Mouse (Mus musculus): ENCODE results near the gene Gm14214.
A peak's percentile ranks its signal among the peaks of the same experiment; 100 is the strongest.

Gene Gm14214

DNA sequence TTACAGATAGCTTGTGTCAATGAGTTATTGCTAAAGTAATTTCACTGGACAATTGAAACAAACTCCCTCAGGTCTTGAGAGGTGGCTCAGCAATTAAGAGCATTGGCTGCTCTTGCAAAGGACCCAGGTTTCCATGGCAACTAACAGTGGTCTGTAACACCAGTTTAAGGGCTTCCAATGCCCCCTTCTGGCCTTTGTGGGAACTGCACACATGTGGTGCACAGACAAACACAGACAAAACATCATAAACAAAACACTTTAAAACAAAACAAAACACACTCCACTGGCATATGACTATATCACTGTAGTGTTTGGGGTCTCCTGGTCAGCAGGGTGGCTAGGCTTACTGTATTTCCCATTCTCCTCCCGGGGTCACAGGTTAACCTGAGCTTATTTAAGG lies 4.2 kb upstream of the Gm14214 start:
- peak; percentile 48 for DNase-seq

GRCm38 (mm10) chr2:154771604-154772003 lies 1.8 kb upstream of the Gm14214 start:
- DNase-seq = no peak

GRCm38 (mm10) chr2:154767051-154767450 lies 2.8 kb downstream of the Gm14214 start:
- DNase-seq = no peak

DNA sequence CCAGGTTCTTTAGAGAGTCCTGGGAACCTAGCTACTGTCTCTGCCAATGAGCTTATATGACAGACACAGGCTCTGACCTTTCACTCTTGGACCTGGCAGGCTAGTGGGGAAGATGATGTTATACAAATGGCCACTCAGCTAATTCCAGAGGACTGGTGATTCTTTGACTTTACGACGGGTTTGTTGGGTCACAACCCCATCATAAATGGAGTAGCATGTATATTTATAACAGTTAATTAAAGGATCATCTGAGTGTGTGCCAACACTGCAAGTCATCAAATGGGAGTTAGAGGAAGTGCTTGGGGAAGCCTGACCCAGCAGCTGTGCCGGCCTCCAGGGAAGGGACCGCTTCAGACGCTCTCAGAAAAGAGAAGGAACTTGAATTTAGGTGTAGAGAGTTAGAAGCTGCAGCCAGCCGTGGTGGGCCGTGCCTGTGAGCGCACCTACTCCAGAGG lies 4.2 kb downstream of the Gm14214 start:
- DNase-seq = no peak

GRCm38 (mm10) chr2:154764828-154765497 lies 4.9 kb downstream of the Gm14214 start:
- DNase-seq = no peak

DNA sequence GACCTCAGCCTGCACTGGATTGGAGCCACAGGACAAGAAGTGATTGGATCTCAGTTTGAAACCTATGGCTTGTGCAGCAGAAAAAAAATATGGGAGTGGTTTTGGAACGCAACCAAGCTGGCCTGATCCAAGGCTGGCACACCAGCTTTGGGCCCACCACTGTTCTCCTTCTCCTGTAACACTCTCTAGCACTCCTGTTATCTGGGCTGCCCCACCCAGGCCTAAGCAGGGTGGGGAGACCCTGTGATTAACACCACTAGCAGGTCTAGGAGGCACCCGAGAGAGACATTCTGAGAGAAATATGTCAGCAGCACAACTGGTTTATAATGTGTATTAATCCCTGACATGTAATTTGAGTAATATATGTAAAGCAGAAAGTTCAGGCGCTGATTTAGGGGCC lies 6.6 kb downstream of the Gm14214 start:
- DNase-seq = no peak

DNA sequence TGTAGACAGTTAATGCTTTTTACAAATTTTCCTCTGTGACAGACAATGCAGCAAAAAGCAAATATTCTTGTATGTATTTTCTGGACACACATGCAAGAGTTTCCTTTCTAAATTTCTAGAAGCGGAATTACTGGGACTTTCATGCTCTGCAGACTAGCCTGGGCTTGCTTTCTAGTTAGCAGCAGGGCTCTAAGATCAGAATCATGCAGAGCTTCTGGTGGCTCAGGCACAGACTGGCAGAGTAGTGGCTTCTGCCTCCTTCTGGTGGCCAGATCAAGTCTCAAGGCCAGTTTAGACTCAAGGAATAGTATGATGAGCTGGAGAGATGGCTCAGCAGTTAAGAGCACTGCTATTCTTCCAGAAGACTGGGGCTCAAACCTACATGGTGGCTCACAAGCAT lies 11.4 kb downstream of the Gm14214 start:
- DNase-seq = no peak

- no peak for DNase-seq
Measured at GRCm38 (mm10) chr2:154757691-154758090, 12.1 kb downstream of the Gm14214 start.

DNA sequence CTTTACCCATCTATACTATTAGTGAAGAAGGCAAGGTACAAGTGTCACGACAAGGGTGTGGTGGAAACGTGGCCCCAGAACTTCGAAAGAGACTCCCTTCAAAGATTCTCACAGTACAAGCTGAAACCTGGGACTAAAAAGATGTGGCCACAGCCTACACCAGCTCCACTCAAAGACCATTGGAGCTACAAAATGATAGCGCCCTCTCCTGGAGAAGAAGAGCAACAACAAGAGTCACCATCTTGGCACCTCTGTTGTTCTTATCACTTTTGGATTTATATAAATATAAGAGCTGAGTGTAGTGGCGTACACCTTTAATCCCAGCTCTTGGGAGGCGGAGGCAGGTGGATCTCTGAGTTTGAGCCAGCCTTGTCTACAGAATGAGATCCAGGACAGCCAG lies 14.0 kb downstream of the Gm14214 start:
- DNase-seq = no peak

DNA sequence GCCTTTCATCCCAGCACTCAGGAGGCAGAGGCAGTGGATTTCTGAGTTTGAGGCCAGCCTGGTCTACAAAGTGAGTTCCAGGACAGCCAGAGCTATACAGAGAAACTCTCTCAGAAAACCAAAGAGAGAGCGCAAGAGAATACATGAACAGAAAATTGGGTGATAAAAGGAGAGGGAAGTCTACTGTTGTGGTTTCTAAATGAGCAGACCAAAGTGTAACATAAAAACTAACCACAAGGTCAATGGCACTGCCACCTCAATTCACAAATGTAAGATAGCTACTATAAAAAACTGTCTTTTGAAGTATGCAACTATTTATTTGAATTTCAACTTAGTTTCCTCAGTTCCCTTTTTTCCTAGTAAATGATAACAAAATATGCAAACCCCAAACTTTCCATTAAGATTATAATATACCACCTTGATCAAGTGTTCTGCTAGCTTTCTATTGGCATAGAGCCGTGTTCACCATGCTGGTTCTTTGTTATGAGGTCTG lies 15.7 kb downstream of the Gm14214 start:
- no peak for DNase-seq

DNA sequence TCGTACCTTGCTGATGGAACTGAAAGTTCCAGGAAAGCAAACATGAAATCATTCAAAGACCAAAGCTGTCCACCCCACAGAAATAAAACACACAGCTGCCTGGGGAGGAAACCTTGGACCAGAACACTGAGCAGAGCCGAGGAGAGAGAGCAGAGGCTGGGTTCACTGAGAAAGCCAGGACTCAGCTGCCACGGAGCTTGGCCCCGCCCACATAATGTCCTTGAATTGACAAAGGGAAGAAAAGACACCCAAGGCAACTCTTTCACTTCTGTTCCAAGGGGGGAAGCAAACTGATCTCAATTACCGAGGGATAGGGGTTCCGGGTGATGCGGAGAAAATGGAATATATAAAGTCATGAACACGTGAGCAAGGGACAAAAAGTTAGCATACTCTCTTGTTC lies 17.9 kb downstream of the Gm14214 start:
- DNase-seq = no peak

DNA sequence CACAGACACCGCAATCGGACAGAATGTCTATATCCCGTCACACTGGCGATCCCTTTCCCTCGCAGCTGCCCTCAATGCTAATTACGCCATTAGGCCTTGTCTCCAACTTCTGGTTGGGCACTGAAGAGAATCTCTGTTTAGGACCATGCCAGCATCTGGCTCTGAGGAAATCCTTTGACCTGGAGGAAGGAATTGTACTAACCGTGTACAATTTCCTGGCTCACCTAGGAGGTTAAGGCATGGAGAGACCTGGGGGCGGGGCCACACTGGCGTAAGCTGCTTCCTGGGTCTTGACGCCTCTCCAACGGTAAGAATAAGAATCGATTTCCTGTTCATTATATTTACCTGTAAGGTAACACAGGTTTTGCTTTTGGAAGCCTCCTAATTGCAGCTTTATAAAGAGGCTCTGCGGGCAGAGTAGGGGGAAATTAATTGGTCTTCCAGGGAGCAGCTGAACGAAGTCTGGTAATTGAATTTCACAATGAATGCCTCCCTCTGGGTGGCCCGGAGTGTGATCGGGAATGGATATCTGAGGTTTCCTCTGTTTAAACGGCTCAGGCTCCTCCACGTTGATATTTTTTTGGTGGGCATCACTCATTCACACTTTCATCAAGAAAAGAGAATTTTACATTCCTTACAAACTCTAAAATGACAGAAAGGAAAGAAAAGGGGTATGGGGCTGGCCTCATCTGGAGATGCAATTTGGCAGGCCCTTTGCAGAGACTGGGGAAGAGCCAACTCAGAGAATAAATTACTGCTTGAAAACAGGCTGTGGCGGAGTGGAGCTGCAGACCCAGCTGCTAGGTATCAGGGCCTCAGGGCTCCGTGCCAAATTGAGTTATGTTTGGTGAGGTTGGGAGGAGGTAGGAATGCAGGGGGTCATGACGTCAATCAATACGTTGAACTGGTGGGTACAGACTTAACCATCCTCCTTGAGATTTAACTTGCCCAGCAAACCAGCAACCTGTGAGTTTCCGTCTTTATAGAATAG lies 20.5 kb downstream of the Gm14214 start:
- no peak for DNase-seq

DNA sequence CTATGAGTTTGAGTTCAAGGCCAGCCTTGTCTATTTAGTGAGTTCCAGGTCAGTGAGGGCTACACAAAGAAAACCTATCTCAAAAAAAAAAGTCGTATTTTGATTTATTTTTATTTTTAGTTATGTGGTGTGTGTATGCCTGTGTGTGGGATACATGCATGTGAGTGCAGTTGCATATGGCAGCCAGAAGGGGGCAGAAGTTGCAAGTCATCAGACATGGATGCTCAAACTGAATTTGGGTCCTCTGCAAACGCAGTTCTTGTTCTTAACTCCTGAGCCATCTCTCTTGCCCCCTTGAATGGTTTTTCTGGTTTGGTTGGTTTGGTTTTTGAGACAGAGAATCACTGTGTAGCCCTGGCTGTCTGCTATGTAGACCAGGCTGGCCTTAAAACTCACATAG lies 21.4 kb downstream of the Gm14214 start:
- no peak for DNase-seq

DNA sequence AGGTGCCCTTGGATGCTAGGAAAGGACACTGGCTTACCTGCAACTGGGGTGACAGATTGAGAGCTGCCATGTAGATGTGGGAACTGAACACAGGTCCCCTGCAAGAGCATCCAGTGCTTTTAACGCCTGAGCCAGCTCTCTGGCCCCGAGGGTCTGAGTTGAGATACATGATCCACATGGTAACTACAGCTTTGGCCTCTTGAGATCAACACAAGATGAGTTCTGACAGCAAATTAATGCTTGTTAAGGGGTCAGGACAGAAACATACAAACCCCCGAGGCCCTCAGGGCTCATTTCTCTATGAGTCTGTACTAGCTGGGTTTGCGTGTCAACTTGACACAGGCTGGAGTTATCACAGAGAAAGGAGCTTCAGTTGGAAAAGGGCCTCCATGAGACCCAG lies 25.9 kb downstream of the Gm14214 start:
- no peak for DNase-seq

DNA sequence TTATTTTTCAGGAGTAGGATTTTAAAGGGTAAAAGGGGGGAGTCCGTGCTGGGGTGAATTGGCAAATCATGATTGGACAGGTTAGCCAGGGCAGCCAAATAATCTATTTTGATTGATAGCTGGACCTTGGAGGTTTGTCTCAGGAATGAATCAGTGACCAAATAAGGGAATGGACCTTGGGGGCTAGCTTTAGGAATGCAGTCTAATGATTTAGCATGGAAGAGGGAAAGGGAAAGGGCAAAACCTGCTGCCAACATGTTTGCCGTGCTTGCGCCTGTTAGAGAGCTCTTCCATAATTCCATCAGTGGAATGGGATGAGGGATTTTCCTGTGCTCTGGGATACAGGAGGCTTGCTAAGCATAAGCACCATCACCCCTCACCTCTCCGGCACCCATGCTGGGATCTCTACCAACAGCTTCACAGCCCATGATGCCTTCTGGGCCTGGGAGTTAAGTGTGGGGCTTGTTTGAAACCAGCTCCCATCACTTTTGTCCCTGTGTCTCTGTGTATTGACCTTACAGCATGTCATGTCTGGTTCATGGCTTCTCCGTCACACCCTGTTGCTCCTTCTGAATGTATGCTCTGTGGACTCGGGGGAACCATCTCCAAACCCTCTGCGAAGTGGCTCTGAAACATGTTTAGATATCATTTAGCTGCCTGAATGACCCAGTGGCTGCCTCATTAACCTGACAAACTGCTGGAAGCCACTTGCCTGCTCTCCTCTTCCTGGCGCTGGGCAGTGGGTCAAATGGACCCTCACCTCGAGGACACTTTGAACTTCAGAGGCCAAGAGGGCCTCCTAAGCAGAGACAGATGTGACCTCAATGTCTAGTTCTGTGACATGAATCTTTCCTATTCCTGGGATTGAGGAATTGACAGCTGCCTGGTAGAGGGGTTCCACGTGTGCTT lies 26.7 kb downstream of the Gm14214 start:
- DNase-seq = no peak

- DNase-seq = no peak
Measured at GRCm38 (mm10) chr2:154738621-154739020, 31.2 kb downstream of the Gm14214 start.

DNA sequence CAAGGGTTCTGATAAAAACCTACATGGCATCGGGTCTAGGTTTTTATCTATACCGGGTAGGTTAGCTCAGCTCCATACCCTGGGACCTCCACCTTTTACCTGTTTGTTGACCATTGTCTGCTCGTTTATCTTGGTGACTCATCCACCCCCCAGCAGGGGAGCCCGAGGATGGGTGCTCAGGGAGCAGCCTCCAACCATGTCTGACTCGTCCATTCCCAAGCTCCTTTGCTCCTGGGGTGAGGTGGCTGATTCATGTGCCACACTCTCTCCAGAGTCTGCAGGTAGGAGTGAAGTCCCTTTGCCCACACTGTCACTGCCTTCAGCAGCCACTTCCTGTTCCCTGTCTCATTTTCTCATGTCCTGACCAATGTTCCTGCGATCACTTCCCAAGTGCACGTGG lies 33.8 kb downstream of the Gm14214 start:
- no peak for DNase-seq

DNA sequence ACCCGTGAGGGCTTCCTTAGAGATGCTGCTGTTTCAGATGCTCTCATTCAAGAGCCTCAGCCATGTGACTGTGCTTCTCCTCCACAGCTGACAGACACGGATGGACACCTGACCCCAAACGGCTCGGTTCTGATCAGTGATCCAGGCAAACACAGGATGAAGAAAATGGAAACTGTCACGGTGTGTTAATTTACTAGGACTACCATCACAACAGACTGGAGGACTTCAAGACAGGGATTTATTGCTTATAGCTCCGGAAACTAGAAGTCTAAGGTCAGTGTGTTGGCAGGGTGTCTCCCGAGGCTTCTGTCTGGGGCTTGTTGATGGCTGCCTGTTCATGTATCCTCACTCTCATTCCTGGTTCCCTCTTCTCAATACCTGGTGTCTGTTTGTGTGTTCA lies 34.4 kb downstream of the Gm14214 start:
- no peak for DNase-seq

- no peak for DNase-seq
Measured at GRCm38 (mm10) chr2:154734977-154735376, 34.9 kb downstream of the Gm14214 start.

DNA sequence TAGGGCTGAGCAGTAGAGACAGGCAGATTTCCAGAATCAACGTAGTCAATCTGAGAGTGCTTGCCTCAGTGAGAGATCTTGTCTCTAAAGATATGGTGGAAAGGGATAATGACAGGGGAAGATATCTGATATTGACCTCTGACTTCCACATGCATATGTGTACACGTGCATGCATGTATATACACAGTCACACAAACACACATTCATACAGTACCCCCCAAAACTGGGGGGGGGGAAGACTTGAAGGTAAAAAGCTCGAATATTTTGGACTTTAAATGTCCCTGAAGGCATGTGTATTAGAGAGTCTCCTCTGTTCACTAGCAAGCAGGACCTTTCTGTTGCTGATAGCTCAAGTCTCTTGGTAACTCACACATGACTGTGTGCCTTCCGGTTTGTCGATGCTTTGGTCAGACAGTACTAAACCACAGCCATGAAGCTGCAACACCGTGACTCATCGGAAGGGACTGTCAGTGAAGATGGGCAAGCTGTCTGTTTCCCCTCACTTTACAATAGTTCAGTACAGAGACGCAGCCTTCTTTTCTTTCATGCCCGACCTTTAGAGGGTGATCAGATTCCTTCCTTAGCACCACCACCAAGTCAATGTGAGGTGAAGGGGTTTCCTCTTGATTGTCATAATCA lies 37.2 kb downstream of the Gm14214 start:
- no peak for DNase-seq

DNA sequence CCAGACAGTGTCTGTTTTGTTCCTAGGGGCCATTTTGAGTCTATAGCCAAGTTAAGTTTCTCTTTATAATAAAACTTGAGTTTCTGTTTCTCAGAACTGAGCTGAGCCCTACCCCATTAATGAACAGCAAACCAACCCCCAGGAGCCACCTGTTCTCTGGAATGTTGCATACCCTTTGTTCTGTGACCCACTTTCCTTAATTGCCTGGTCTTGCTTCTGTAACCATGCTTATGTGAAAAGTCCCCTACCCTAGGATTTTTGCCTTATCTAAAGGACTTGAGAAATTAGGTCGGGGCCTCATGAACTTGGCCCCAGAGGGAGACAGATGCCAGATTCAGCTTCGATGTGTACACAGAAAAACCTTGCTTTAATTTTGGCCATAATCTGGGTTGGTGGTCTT lies 37.9 kb downstream of the Gm14214 start:
- DNase-seq = no peak

GRCm38 (mm10) chr2:154730841-154731240 lies 39.0 kb downstream of the Gm14214 start:
- no peak for DNase-seq
